Mouse (Mus musculus): ENCODE measurements around the gene Col16a1. TPM values are rescaled to one million over a fixed set of nuclear protein-coding genes. Genes with fewer than 3 reads are reported as not detected.

The Col16a1 gene
- total and polyA plus RNA-seq, 3 experiments: 0.25 to 0.50 TPM; not detected in 1

DNA sequence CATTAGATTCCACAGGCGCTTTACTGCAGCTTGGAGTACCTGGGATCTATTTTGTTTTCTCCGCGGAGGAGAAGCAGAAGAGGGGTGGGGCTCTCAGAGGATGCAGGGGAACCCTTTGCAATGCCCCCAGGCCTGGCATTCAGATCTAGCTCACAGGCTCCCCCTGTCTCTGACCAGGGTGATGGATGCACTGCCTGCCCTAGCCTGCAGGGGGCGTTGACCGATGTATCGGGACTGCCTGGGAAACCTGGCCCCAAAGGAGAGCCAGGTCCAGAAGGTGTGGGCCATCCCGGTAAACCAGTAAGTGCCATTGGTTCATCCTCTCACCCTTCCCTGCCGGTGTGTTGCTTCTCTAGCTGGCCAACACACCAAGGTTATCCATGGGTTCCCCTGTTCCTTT, 19.2 kb downstream of the Col16a1 start:
- Histone ChIP-seq H3K9ac (ENCODE audit: control insufficient read depth, low read depth, low read length, poor library complexity, severe bottlenecking) (no peak overlapping the region), H3K79me2 (ENCODE audit: control insufficient read depth, insufficient read depth, low read length, poor library complexity) (no peaks in the 10 kb centered on the region), H3K36me3 (ENCODE audit: control insufficient read depth in 1 of 2, insufficient read depth in 2 of 2, low read length in 2 of 2) (no peaks in the 10 kb centered on the region), H3K27ac (ENCODE audit: control insufficient read depth, low read depth, low read length) (no peak overlapping the region), H3K27me3 (ENCODE audit: control insufficient read depth in 1 of 2, insufficient read depth in 2 of 2, low read length in 2 of 2) (peaks cover 0 to 5% of the 10 kb centered on the region in 2 experiments; a peak in 3 of 4 replicates), H3K4me3 (ENCODE audit: control insufficient read depth in 1 of 2, insufficient read depth in 1 of 2, low read depth in 2 of 2, low read length in 2 of 2) (no peak overlapping the region), H3K4me1 (ENCODE audit: control insufficient read depth in 1 of 2, insufficient read depth in 2 of 2, low read length in 2 of 2) (peaks cover 2 to 7% of the 10 kb centered on the region in 2 experiments; a peak in 2 of 4 replicates), H3K9me3 (replicated peaks; ENCODE audit: insufficient read depth, low read length) (no peaks in the 10 kb centered on the region)
- TF ChIP-seq SMC3 (IDR thresholded peaks at IDR 0.05; ENCODE audit: low read depth, low read length): peak; percentile 42
- no peak for TF ChIP-seq ZC3H11A (IDR thresholded peaks at IDR 0.05; ENCODE audit: low read depth, low read length)
- TF ChIP-seq CTCF (IDR thresholded peaks at IDR 0.05 in 2 of 3, conservative IDR thresholded peaks at IDR 0.05 in 1 of 3; ENCODE audit: control insufficient read depth in 1 of 3, insufficient read depth in 1 of 3, low read depth in 2 of 3, low read length in 3 of 3, poor library complexity in 1 of 3, severe bottlenecking in 1 of 3): peak; percentile 60 to 87 (median 71)
- TF ChIP-seq NRF1 (IDR thresholded peaks at IDR 0.05; ENCODE audit: insufficient read depth, low read depth, low read length, poor library complexity, severe bottlenecking): no peak
- no peak for TF ChIP-seq POLR2A (IDR thresholded peaks at IDR 0.05; ENCODE audit: control insufficient read depth in 1 of 2, insufficient read depth in 1 of 2, low read depth in 1 of 2, low read length in 2 of 2, poor library complexity in 1 of 2)
- TF ChIP-seq EP300 (IDR thresholded peaks at IDR 0.05; ENCODE audit: low read depth in 1 of 2, low read length in 2 of 2): no peak
- no peak for TF ChIP-seq CHD2 (IDR thresholded peaks at IDR 0.05; ENCODE audit: low read length)
- no peak for TF ChIP-seq JUND (IDR thresholded peaks at IDR 0.05; ENCODE audit: low read depth, low read length)
- no peak for TF ChIP-seq TAL1 (IDR thresholded peaks at IDR 0.05; ENCODE audit: low read length)
- peak; percentile 14 for TF ChIP-seq RAD21 (IDR thresholded peaks at IDR 0.05; ENCODE audit: low read depth, low read length)
- DNase-seq (ENCODE audit: low read depth, low spot score): peak; percentile 22

- H3K27me3 ChIP-seq (ENCODE audit: control insufficient read depth in 1 of 2, insufficient read depth in 2 of 2, low read length in 2 of 2): no peaks in the 10 kb centered on the region; a peak in 2 of 4 replicates
These were observed 22.9 kb downstream of the Col16a1 start for GRCm38 (mm10) chr4:130070523-130070922.

More at GRCm38 (mm10) chr4:130070523-130070922, 22.9 kb downstream of the Col16a1 start:
- Histone ChIP-seq H3K9ac (ENCODE audit: control insufficient read depth, low read depth, low read length, poor library complexity, severe bottlenecking) (no peak overlapping the region), H3K36me3 (ENCODE audit: control insufficient read depth in 1 of 2, insufficient read depth in 2 of 2, low read length in 2 of 2) (peaks cover 0 to 2% of the 10 kb centered on the region in 2 experiments; a peak in 1 of 4 replicates), H3K9me3 (replicated peaks; ENCODE audit: insufficient read depth, low read length) (no peaks in the 10 kb centered on the region), H3K4me3 (ENCODE audit: control insufficient read depth in 1 of 2, insufficient read depth in 1 of 2, low read depth in 2 of 2, low read length in 2 of 2) (no peak overlapping the region), H3K4me1 (ENCODE audit: control insufficient read depth in 1 of 2, insufficient read depth in 2 of 2, low read length in 2 of 2) (peaks cover 2 to 15% of the 10 kb centered on the region in 2 experiments; a peak in 2 of 4 replicates), H3K27ac (ENCODE audit: control insufficient read depth, low read depth, low read length) (no peak overlapping the region), H3K79me2 (ENCODE audit: control insufficient read depth, insufficient read depth, low read length, poor library complexity) (no peaks in the 10 kb centered on the region)
- TF ChIP-seq KAT2A (conservative IDR thresholded peaks at IDR 0.05; ENCODE audit: low read depth, low read length): no peak
- TF ChIP-seq POLR2A (IDR thresholded peaks at IDR 0.05; ENCODE audit: control insufficient read depth in 1 of 2, insufficient read depth in 1 of 2, low read depth in 1 of 2, low read length in 2 of 2, poor library complexity in 1 of 2): no peak
- TF ChIP-seq BHLHE40 (IDR thresholded peaks at IDR 0.05; ENCODE audit: borderline replicate concordance, low read depth, low read length): no peak
- TF ChIP-seq E2F4 (IDR thresholded peaks at IDR 0.05; ENCODE audit: borderline replicate concordance, low read depth, low read length): no peak
- TF ChIP-seq NELFE (IDR thresholded peaks at IDR 0.05; ENCODE audit: low read depth, low read length): no peak
- no peak for TF ChIP-seq JUND (IDR thresholded peaks at IDR 0.05; ENCODE audit: low read depth, low read length)
- no peak for TF ChIP-seq MAX (IDR thresholded peaks at IDR 0.05; ENCODE audit: low read length)
- TF ChIP-seq SMC3 (IDR thresholded peaks at IDR 0.05; ENCODE audit: low read depth, low read length): no peak
- TF ChIP-seq MYC (IDR thresholded peaks at IDR 0.05; ENCODE audit: low read depth, low read length): no peak
- TF ChIP-seq USF2 (IDR thresholded peaks at IDR 0.05; ENCODE audit: borderline replicate concordance in 1 of 2, insufficient read depth in 1 of 2, low read depth in 1 of 2, low read length in 2 of 2): no peak
- no peak for TF ChIP-seq RCOR1 (IDR thresholded peaks at IDR 0.05; ENCODE audit: low read depth, low read length)
- no peak for TF ChIP-seq GATA1 (IDR thresholded peaks at IDR 0.05; ENCODE audit: low read depth, low read length)
- no peak for TF ChIP-seq UBTF (IDR thresholded peaks at IDR 0.05; ENCODE audit: borderline replicate concordance, insufficient read depth, low read depth, low read length)
- TF ChIP-seq NRF1 (IDR thresholded peaks at IDR 0.05; ENCODE audit: insufficient read depth, low read depth, low read length, poor library complexity, severe bottlenecking): no peak
- no peak for TF ChIP-seq ZNF384 (IDR thresholded peaks at IDR 0.05; ENCODE audit: low read depth, low read length)
- TF ChIP-seq MXI1 (IDR thresholded peaks at IDR 0.05; ENCODE audit: low read depth, low read length): no peak
- no peak for TF ChIP-seq USF1 (IDR thresholded peaks at IDR 0.05; ENCODE audit: low read depth, low read length)
- TF ChIP-seq HCFC1 (IDR thresholded peaks at IDR 0.05; ENCODE audit: low read depth, low read length): no peak
- DNase-seq (ENCODE audit: low read depth, low spot score): no peak
